Mouse (Mus musculus) layer of hippocampus, postnatal 10 days (tissue): Measurements from ENCODE around the gene Klk1b8. TPM values are rescaled to one million over a fixed set of nuclear protein-coding genes. Genes with fewer than 3 reads are reported as not detected.
A peak's percentile ranks its signal among the peaks of the same experiment; 100 is the strongest.
"Not testable (repeated sequence)": the region's sequence is repeated elsewhere in the genome, so short reads cannot be mapped to it uniquely, and the experiment has no call there.

ENCODE experiments used
- DNase-seq, 2 experiments: peaks; one replicate each; pipeline ENCODE4 v3.0.0; 2021; ENCODE audit warnings: low spot score in 2 of 2
- long read RNA-seq: library from polyadenylated mRNA; stranded (forward); transcript quantifications from one replicate; pipeline ENCODE4 v2.0.0, GENCODE M21; 2023
- total RNA-seq, 2 experiments: library from RNA; stranded (reverse); gene quantifications; 2 replicates each; pipeline ENCODE4 v1.2.3; 2021

Klk1b8 gene
- total RNA-seq, result not detected
- long read RNA-seq, result 0 reads

GRCm38 (mm10) chr7:43950364-43950763, at the start of gene Klk1b8:
Gene Klk1b8, plus strand, starts transcription at chr7:43950664.
- no peak for DNase-seq

GRCm38 (mm10) chr7:43914821-43915220, 35.6 kb upstream of the Klk1b8 start:
- no peak for DNase-seq

- no peak for DNase-seq
Observed at GRCm38 (mm10) chr7:43918426-43918825, 32.0 kb upstream of the Klk1b8 start.

GRCm38 (mm10) chr7:43918871-43919270, 31.6 kb upstream of the Klk1b8 start:
- no peak for DNase-seq

GRCm38 (mm10) chr7:43919559-43920451, 30.7 kb upstream of the Klk1b8 start:
- DNase-seq, result peak; percentile 66 to 74

GRCm38 (mm10) chr7:43920582-43920981, 29.9 kb upstream of the Klk1b8 start:
- DNase-seq, result no peak

GRCm38 (mm10) chr7:43921087-43921486, 29.4 kb upstream of the Klk1b8 start:
- no peak for DNase-seq

- DNase-seq, result no peak
Observed at GRCm38 (mm10) chr7:43921941-43922340, 28.5 kb upstream of the Klk1b8 start.

GRCm38 (mm10) chr7:43925985-43926384, 24.5 kb upstream of the Klk1b8 start:
- no peak for DNase-seq

GRCm38 (mm10) chr7:43928521-43928920, 21.9 kb upstream of the Klk1b8 start:
- DNase-seq, result no peak

GRCm38 (mm10) chr7:43932337-43932736, 18.1 kb upstream of the Klk1b8 start:
- DNase-seq, result no peak

- no peak for DNase-seq
Observed at GRCm38 (mm10) chr7:43933440-43933839, 17.0 kb upstream of the Klk1b8 start, which contains the start of gene Klk15. Gene Klk15, plus strand, starts transcription at chr7:43933740.

GRCm38 (mm10) chr7:43934747-43935146, 15.7 kb upstream of the Klk1b8 start:
- no peak for DNase-seq

- DNase-seq, result no peak
Observed at GRCm38 (mm10) chr7:43936551-43936950, 13.9 kb upstream of the Klk1b8 start.

- not testable (repeated sequence) for DNase-seq
Observed at GRCm38 (mm10) chr7:43942293-43942692, 8.2 kb upstream of the Klk1b8 start.

GRCm38 (mm10) chr7:43944727-43945264, 5.7 kb upstream of the Klk1b8 start:
- no peak for DNase-seq

- DNase-seq, result peak in 1 of 2 experiments; percentile 19
Observed at GRCm38 (mm10) chr7:43952703-43953102, 2.2 kb downstream of the Klk1b8 start.

- no peak for DNase-seq
Observed at GRCm38 (mm10) chr7:43966451-43966850, 16.0 kb downstream of the Klk1b8 start, which contains the start of gene Klk1b1. Gene Klk1b1, plus strand, starts transcription at chr7:43966751.

GRCm38 (mm10) chr7:43967058-43967457, 16.6 kb downstream of the Klk1b8 start:
- no peak for DNase-seq

- DNase-seq, result no peak
Observed at GRCm38 (mm10) chr7:43967612-43968011, 17.1 kb downstream of the Klk1b8 start.

GRCm38 (mm10) chr7:43975761-43976160, 25.3 kb downstream of the Klk1b8 start, which contains the start of gene Klk1b9:
Gene Klk1b9, plus strand, starts transcription at chr7:43976061.
- not testable (repeated sequence) for DNase-seq

GRCm38 (mm10) chr7:43985657-43986056, 35.2 kb downstream of the Klk1b8 start:
- DNase-seq, result no peak
